Mouse (Mus musculus): ENCODE results near the gene Zbtb11.
"Not testable (repeated sequence)": the region's sequence is repeated elsewhere in the genome, so short reads cannot be mapped to it uniquely, and the experiment has no call there.

Zbtb11 gene

DNA sequence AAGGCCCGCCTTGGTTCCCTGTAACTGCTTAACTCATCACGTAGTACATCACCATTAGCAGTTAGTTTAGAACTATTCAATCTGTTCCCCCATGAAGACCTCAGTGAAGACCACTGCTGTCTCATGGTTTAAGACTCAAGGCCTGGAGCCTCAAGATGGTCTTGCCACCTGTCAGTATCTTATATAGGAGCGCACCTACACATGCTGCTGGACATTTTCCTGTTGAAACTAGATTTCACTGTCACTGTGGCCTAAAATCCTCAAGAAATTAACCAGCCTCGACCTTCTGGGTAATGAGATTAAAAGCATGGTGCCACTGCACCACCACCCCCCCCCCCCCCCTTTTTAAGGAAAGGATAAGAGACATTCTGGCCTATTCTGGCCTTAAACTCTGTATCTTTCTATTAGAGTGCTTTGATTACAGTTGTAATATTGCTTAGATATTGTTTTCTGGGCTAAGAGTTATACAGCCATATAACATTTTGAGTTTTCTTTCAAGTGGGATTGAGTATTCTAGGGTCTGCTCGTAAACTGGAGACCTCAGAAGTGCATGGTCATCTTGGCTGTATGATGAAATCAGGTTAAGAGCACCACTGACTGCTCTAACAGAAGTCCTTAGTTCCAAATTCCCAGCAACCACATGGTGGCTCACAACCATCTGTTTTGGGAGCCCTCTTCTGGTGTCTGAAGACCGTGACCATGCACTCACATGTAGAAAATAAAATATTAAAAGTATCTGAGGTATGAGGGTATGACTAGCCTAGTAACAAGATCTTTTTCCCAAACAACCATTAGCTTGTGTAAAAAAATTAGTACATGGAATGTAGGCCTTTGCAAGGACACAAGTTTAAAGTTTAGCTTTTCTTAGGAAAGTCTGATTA is 1.7 kb upstream of the Zbtb11 start:
- DNase-seq, result no peak

DNA sequence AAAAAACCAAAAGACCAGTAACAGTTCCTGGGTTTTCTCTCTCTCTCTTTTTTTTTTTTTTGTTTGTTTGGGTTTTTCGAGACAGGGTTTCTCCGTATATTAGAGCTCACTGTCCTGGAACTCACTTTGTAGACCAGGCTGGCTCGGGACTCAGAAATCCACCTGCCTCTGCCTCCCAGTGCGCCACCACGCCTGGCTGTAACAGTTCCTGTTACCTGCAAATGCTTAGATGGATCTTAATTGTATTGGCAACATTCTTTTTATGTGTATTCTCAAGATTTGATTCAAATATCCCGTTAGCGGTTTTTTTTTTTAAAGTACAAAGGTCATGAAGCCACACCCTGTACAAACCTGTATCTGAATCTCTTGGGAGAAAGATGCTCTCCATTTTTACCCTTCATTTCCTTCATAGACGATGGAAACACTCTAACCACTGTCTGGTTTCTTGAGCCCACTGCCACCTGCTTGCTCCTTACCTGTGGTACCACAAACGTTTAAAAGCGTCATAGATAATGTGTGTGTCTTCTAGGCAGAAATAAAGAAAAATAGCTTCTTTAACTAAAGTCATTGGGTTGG is 969 bp upstream of the Zbtb11 start:
- no peak for DNase-seq

DNA sequence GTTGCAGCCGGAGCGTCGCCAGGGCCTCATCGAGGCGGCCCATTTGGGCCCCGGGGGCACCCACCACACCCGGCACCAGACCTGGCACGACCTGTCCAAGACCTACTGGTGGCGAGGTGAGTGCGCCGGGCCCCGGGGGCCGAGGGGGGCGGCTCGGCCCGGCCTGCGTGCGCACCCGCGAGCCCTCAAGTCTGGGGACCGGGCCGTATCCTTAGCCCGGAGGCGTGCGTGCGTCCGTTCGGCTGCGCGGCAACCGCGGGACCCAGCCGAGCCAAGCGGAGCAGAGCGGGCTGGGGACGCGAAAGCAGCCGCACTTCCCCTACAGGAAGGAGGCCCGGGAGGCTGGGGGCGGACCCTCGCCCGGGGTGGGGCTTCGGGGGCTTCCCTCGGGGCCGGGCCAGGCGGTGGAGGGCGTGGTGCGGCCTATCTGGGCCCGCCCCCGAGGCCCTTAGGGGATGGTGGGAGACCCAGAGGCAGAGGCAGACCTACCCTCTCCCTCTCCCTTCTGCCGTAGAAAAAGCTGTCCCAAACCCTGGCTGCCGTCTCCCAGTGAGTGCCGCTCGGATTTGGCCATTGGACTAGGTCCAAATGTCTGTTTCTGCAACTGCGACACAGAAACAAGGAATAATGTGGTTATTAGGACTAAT is 696 bp downstream of the Zbtb11 start:
- peak; percentile 90 for DNase-seq

DNA sequence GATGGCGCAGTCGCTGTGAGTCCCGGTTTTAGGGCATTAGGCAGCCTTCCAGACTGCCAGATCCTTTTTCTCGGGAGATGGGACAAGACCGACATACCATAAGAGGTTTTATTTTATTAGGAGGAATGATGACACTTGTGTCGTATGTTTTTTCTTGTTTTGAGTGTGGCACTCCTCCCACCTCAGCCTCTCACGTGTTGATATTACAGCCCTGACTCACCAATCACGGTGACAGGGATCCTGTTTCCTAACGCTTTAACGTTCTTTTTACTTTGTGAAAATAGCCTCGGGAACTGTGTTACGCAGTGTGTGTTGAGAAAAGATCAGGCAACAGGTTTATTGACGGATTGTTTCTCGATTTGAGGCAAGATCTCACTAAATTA is 1.2 kb downstream of the Zbtb11 start:
- peak; percentile 38 for DNase-seq

DNA sequence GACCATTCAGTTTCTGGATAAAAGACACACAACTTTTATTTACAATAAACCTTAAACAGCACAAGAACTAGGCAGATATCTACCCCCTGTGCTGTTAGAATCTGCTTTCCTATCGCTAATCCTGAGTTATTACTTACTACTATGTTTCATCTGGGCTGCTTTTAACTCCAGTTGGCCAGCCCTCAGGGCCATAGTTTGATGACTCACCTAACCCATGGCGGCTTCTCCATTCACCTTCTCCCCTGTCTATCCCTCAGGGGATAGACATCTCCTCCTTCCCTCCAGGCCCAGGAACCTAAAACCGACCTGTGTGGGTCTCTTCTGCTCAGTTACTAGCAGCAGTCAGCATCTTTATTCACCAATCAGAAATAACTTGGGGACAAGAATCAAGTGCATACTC is 12.3 kb downstream of the Zbtb11 start:
- DNase-seq, result no peak

DNA sequence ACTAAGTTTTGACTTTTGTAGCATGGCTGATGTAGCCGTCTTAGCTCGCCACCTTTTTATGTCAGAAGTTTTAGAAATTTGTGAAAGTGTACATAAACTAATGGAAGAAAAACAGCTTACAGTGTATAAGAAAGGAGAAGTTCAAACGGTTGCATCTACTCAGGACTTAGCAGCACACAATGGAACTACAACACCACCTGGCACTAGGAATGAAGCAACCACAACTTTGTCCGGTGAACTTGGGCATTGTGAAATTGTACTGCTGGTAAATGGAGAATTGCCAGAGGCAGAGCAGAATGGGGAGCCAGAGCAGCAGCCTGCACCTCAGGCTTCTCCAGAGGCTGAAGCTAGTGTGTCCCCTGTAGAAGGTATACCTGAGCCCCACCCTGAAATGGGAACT is 16.6 kb downstream of the Zbtb11 start:
- DNase-seq, result no peak

DNA sequence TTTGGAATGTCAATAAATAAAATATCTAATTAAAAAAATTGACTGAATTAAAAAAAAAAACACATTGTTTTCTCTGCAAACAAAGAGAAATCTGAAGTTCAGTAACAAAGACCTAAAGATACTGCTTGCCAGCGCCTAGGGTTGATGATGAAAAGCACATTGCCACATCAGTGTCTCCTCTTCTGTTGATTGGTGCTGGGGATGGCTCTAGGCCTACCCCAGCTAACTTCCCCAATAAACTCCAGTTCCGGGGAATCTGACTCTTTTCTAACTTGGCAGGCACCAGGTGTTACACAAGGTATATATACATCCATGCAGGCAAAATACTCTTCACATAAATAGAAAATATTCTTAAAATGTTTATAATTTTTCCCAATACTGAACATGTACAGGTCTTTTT is 20.6 kb downstream of the Zbtb11 start:
- DNase-seq, result no peak

DNA sequence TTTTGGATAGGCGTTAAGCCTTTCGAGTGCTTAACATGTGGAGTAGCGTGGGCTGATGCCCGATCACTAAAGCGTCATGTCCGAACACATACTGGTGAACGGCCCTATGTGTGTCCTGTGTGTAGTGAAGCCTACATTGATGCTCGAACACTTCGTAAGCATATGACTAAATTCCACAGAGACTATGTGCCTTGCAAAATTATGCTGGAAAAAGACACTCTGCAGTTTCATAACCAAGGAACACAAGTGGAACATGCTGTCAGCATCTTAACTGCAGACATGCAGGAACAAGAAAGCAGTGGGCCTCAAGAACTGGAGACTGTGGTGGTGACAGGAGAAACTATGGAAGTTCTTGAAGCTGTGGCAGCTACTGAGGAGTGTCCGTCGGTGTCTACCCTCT is 33.1 kb downstream of the Zbtb11 start:
- DNase-seq, result no peak

DNA sequence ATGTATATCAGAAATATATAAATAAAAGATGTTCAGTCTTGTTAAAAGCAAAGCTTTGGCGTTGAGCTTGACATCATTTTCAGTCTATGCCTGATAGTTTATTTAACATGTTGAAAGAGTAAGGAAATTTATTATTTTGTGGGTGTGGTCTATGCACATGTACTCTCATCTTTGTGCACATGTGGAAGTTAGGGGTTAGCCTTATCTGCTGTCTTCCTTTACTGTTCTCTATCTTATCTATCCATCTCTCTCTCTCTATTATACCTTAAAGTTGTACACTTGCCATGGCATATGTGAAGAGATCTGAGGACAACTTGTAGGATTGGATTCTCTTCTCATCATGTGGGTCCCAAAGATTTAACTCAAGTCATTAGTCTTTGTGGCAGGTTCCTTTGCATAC is 35.2 kb downstream of the Zbtb11 start:
- DNase-seq, result no peak

DNA sequence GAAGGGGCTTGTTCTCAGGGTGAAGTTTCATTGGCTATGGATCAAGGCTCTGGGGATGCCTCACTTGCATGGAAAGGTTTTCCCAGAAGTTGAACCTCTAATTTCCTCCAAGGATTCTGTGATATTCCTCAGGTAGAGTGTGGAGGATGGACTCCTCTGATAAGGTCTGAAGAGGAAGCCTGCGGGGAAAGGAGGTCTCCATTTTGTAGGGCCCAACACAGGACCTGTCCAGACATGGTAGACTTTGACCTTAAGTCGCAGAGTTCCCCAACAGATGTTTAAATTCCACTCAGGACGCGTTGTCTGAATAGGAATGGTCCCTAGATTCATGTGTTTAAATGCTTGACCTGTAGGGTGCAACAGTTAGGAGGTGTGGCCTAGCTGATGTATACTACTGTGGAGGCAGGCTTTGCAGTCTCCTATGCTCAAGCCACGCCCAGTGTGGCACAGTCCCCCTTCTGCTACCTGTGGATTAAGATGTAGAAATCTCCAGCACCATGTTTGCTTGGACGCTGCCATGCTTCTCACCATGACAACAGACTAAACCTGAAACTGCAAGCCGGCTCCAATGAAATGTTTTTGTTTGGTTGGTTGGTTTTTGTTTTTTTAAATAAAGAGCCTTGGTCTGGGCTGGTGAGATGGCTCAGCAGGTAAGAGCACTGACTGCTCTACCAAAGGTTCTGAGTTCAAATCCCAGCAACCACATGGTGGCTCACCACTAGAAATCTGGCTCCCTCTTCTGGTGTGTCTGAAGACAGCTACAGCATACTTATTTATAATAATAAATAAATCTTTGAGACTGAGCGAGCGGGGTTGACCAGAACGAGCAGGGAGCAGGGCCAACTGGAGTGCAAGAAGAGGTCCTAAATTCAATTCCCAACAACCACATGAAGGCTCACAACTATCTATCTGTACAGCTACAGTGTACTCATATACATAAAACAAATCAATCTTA is 39.4 kb downstream of the Zbtb11 start:
- no peak for DNase-seq

DNA sequence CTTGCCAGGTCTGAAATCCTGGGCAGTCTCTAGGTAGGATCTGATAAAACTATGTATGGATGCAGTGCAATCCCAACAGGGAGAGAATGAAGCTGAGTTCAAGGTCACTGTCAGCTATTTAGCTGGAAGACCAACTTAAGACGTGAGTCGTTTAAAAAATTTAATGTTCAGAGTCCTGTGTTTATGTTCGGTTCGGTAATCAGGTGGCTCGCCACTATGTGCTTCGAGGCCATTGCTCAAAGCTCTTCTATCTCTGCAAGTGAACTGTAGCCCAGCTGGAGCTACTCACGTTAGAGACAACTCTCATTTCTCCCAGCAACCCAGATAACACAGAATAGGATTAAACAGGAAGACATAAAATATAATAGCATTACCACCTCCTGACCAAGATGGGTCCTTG is 40.4 kb downstream of the Zbtb11 start:
- DNase-seq, result no peak

DNA sequence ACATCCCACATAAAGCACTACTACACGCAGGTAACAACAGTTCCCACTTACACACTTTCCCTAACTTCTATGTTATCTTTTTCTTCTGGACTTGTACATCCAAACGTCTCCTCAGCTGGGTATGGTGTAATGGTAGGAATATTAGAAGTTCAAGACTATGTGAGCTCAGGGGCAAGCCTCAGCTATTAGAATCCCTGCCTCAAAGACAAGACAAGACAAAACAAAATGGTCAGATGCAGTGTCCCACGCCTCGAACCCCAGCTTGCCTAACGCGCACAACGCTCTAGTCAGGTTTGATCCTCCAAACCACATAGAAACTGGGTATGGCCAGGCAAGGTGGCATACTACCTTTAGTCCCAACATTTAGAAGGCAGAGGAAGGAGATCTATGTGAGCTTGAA is 46.0 kb downstream of the Zbtb11 start:
- DNase-seq, result no peak

DNA sequence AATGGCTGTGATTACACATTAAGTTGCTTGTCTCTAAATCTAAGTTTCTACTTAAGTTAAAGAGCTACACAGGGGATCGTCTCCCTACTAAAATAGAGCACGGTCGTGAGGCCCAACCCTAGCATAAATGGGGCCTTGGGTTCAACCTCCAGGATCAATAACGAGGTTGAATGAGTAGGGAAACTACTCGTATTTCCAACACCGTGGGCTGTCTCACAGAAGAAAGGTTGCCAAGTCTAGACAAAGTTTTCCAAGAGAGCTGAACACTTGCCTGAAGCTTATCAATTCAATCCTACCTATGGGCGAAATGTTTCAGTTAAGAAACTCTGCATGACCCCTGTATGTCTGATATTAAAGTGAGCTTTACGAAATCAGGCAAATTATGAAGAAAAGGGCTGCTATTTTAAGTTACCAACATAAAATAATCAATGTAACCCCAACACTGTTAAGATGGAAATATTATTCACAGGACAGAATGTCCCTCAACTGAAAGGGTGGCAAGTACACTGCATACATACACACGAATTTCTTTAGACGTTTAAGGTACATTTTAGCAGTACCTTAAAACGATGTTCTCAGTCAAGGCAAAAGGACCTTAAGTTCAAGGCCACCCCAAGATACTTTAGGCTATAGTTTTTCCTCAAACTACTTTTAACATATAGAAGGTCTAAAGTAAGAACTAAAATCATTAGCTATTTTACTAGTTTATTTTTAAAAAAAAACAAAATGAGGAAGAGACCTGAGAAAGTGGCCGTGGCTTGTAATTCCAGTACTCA is 54.4 kb downstream of the Zbtb11 start:
- no peak for DNase-seq

DNA sequence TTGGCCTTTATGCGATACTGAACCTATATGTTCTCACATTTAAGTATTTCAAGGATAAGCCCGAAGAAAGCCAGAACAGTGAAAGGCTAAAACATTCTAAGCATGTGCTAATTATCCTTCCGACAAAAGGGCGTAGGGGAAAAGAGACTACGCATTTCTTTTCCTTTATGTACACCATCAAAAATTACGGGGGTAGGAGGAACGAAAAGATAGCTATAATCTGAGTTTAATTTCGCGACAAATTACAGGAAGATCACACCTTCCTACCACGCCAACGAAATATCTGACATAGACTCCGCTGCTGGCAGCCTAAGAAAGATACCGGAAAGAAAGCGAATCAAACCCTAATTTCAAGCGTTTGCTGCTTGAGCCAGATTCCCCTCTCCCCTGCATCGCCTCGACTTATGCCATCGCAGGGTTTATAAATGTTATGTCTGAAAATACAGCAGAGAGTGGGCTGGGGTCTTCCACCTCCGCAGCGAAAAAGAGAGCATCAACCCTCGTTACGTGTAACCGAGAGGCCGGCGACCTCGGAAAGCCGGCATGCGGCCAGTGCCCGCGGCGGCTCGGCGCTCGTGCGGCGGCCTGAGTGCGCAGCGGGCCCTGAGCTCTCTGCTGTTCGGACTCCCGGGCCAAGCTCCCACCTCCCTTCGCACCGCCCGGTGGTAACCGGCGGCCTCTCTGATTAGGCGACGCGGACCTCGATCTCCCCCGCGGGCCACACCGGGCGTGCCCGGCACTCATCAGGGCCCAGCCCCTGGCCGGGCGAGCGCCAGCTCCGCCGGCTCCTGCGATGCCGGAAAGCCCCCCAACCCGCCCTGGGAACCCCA is 55.3 kb downstream of the Zbtb11 start:
- DNase-seq, result no peak

DNA sequence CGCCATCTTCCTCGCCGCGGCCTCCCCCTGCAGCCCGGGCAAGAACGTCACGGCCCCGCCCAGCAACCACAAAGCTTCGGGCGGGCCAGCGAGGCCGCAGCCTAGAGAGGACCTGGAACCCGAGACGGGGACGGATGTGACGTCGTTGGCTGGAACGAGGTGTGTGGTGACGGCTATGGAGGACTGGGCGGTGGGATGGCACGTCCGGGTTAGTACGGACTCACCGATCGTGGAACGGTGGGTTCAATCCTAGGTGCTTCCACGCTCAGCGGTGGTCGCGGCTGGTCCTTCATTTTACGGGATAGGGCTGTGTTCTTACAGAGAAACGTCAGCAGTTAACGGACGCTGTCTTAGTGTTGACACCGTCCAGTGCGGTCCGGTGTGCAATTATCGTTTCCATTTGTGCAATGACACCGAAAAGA is 56.0 kb downstream of the Zbtb11 start, which contains the start of gene Pcnp:
Gene Pcnp, minus strand, starts transcription at position 79 of the 422 bp plus-strand sequence.
- DNase-seq, result peak; percentile 98

DNA sequence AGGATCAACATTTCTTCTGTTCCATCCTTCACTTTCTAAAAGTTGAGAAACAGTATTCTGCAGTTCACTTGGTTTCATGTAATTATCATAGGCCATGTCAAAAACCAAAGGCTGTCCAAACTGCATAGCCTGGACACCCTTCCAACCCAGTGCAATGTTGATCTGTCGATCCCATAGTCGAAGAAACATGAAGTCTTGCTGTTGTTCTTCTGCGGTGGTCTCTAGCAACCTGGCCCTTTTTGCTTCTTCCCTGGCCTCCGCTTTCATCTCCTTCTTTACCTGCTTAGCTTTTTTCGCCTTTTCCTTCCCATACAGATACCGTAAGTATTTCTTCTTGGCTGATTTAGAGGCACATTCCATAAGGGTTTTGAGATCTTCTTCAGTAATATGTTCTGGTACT is 60.9 kb downstream of the Zbtb11 start:
- no peak for DNase-seq

DNA sequence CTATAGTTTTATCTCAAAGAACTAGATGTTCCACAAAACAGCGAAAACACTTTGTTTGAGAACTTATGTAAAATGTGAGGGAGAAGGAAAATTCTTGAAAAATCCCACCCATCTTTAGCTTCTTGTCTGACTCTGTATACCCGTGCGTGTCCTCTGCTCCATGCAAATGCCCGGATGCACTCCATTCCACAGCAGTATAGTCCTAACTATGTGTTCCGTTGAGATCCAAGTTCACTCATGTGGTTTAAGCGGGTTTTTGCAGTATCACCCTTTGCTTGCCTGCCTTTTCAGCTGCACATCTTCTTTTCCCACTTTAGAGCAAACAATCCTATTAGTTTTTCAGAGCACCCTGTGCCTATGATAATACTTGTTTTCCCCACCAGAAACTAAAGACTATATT is 62.8 kb downstream of the Zbtb11 start:
- no peak for DNase-seq

DNA sequence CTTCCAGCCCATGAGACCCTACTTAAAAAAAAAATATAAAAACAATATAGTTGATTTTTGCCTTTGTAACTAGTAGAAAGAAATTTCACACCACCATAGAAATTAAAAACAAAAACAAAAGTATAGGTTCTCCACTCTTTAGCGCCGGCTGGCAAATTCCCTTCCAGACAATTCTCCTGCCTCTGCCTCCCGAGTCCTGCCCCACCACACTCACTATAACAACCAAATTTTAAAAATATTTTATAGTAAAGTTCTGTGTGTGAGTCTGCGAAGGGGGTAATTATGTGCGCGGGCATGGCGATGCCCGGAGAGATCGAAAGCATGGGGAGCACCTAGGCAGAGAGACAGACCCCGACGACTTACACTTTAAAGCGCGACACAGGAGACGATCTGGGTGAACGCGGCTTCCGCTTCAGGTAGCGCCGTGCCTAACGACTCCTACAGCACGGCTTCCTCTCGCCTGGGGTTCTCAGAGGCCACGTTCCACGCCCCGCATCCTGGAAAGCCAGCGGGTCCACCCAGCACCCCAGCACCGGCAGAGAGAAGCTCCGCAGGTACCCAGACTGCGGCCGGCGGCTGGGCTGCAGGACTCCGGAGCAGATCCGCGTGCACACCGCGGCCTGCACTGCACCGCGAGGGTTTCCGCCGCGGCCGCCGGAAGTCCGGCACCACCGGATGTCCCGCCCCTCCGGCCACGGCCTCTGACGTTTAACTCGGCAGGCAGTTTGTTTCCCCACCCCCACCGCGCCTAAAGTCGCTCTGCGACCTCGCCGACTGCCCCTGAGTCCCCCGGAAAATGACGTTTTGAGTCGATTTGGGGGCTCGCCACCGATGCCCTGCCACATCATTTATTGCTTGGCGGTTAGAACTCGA is 63.7 kb downstream of the Zbtb11 start, which contains the start of gene Trmt10c:
Gene Trmt10c, minus strand, starts transcription at position 682 of the 873 bp plus-strand sequence.
- DNase-seq, result peak; percentile 88

DNA sequence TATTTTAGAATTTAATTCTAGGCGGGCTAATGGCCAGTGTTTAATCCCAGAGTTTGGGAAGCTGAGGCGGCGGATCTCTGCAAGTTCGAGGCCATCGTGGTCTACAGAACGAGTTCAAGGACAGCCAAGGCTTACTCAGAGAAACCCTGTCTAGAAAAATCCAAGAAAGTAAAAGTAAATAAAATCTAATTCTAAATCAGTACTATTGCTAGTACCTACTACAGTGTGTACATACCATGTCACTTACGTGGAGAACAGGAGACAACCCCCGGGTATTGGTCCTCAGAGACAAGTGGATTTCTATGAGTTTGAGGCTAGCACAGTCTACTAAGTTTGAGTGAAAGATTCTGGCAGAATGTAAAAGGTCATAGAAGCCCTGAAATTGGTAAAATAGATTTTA is 64.4 kb downstream of the Zbtb11 start:
- no peak for DNase-seq

DNA sequence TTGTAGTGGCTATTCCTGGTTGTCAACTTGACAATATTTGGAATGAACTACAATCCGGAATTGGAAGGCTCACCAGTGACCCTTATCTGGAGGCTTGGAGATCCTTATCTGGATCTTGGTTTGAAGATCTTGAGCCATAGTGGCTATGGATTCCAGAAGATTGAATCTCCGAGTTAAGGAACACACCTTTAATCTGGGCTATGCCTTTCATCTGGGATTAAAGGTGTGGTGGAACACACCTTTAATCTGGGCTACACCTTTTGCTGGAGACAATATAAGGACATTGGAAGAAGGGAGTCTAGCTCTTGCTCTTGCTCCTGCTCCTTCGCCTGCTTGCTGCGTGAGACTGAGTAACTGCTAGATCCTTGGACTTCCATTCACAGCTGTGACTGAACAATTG is 74.4 kb downstream of the Zbtb11 start, which contains the start of gene Senp7:
Gene Senp7, plus strand, starts transcription at position 301 of the 400 bp plus-strand sequence.
- DNase-seq, result not testable (repeated sequence)

All from layer of hippocampus, adult 9-11 months (tissue).